Mouse (Mus musculus): ENCODE results near the gene Pex6. TPM values are rescaled to one million over a fixed set of nuclear protein-coding genes. Genes with fewer than 3 reads are reported as not detected.

Pex6 gene
- polyA plus RNA-seq, 1 experiment from 2014 or later = 21.0 TPM

- 45% methylated on average over 1 of the region's 1 CpGs for WGBS
- Histone ChIP-seq H3K9me3 (ENCODE audit: control insufficient read depth, low read length) (no peaks in the 10 kb centered on the region), H3K9ac (ENCODE audit: low read depth, low read length) (no peak overlapping the region), H3K36me3 (ENCODE audit: control insufficient read depth, insufficient read depth, low read length) (peaks cover 28% of the 10 kb centered on the region; the same call in 1 of the 2 replicates), H3K27ac (ENCODE audit: low read depth, low read length) (no peak overlapping the region), H3K27me3 (ENCODE audit: control insufficient read depth, insufficient read depth, low read length) (no peaks in the 10 kb centered on the region), H3K4me2 (replicated peaks; ENCODE audit: low read depth, low read length) (no peak overlapping the region), H3K4me1 (ENCODE audit: control insufficient read depth, insufficient read depth, low read length) (no peaks in the 10 kb centered on the region), H3K4me3 (ENCODE audit: low read length) (no peak overlapping the region)
- ATAC-seq (ENCODE audit: low FRiP score, low TSS enrichment) = no peak
Observed at GRCm38 (mm10) chr17:46694517-46695063, 16.7 kb upstream of the Pex6 start.

- 78% methylated on average over 6 of the region's 6 CpGs for WGBS
- Histone ChIP-seq H3K4me1 (ENCODE audit: control insufficient read depth, insufficient read depth, low read length) (peaks cover 18% of the 10 kb centered on the region), H3K9ac (ENCODE audit: low read depth, low read length) (no peak overlapping the region), H3K9me3 (ENCODE audit: control insufficient read depth, low read length) (no peaks in the 10 kb centered on the region), H3K27ac (ENCODE audit: low read depth, low read length) (no peak overlapping the region), H3K4me2 (replicated peaks; ENCODE audit: low read depth, low read length) (no peak overlapping the region), H3K4me3 (ENCODE audit: low read length) (no peak overlapping the region), H3K36me3 (ENCODE audit: control insufficient read depth, insufficient read depth, low read length) (peaks cover 26% of the 10 kb centered on the region; the same call in 1 of the 2 replicates), H3K27me3 (ENCODE audit: control insufficient read depth, insufficient read depth, low read length) (no peaks in the 10 kb centered on the region)
- no peak for ATAC-seq (ENCODE audit: low FRiP score, low TSS enrichment)
Observed at GRCm38 (mm10) chr17:46698515-46698914, 12.7 kb upstream of the Pex6 start.

- Histone ChIP-seq H3K4me1 (ENCODE audit: control insufficient read depth, insufficient read depth, low read length) (peaks cover 23% of the 10 kb centered on the region), H3K27ac (ENCODE audit: low read depth, low read length) (no peak overlapping the region), H3K36me3 (ENCODE audit: control insufficient read depth, insufficient read depth, low read length) (peaks cover 26% of the 10 kb centered on the region; the same call in 1 of the 2 replicates), H3K9ac (ENCODE audit: low read depth, low read length) (no peak overlapping the region), H3K4me3 (ENCODE audit: low read length) (no peak overlapping the region), H3K27me3 (ENCODE audit: control insufficient read depth, insufficient read depth, low read length) (no peaks in the 10 kb centered on the region), H3K9me3 (ENCODE audit: control insufficient read depth, low read length) (no peaks in the 10 kb centered on the region), H3K4me2 (replicated peaks; ENCODE audit: low read depth, low read length) (no peak overlapping the region)
- 50% methylated on average over 5 of the region's 5 CpGs for WGBS
- no peak for ATAC-seq (ENCODE audit: low FRiP score, low TSS enrichment)
Observed at GRCm38 (mm10) chr17:46699245-46699644, 12.0 kb upstream of the Pex6 start.

GRCm38 (mm10) chr17:46699912-46700311 is 11.4 kb upstream of the Pex6 start:
- H3K9me3 ChIP-seq (ENCODE audit: control insufficient read depth, low read length) = no peaks in the 10 kb centered on the region
- no peaks in the 10 kb centered on the region for H3K27me3 ChIP-seq (ENCODE audit: control insufficient read depth, insufficient read depth, low read length)
- H3K4me1 ChIP-seq (ENCODE audit: control insufficient read depth, insufficient read depth, low read length) = peaks cover 23% of the 10 kb centered on the region
- H3K27ac ChIP-seq (ENCODE audit: low read depth, low read length) = no peak overlapping the region
- ATAC-seq (ENCODE audit: low FRiP score, low TSS enrichment) = no peak
- peaks cover 26% of the 10 kb centered on the region; the same call in 1 of the 2 replicates for H3K36me3 ChIP-seq (ENCODE audit: control insufficient read depth, insufficient read depth, low read length)
- H3K4me3 ChIP-seq (ENCODE audit: low read length) = no peak overlapping the region
- WGBS = 90% methylated on average over 3 of the region's 3 CpGs
- H3K9ac ChIP-seq (ENCODE audit: low read depth, low read length) = no peak overlapping the region
- no peak overlapping the region for H3K4me2 ChIP-seq (replicated peaks; ENCODE audit: low read depth, low read length)

- no peak overlapping the region for H3K27ac ChIP-seq (ENCODE audit: low read depth, low read length)
- 0 out of 2 replicates have a peak overlapping the region, but pooled peaks have one; percentile 25 for H3K9ac ChIP-seq (ENCODE audit: low read depth, low read length)
- peaks cover 21% of the 10 kb centered on the region; the same call in 1 of the 2 replicates for H3K36me3 ChIP-seq (ENCODE audit: control insufficient read depth, insufficient read depth, low read length)
- no peaks in the 10 kb centered on the region for H3K9me3 ChIP-seq (ENCODE audit: control insufficient read depth, low read length)
- no peak for ATAC-seq (ENCODE audit: low FRiP score, low TSS enrichment)
- H3K4me1 ChIP-seq (ENCODE audit: control insufficient read depth, insufficient read depth, low read length) = peaks cover 23% of the 10 kb centered on the region
- WGBS = 80% methylated on average over 12 of the region's 12 CpGs
- H3K4me2 ChIP-seq (replicated peaks; ENCODE audit: low read depth, low read length) = no peak overlapping the region
- H3K27me3 ChIP-seq (ENCODE audit: control insufficient read depth, insufficient read depth, low read length) = no peaks in the 10 kb centered on the region
- H3K4me3 ChIP-seq (ENCODE audit: low read length) = no peak overlapping the region
Observed at GRCm38 (mm10) chr17:46701489-46701888, 9.8 kb upstream of the Pex6 start.

- Histone ChIP-seq H3K4me2 (replicated peaks; ENCODE audit: low read depth, low read length) (no peak overlapping the region; the same call in 1 of the 2 replicates), H3K4me3 (ENCODE audit: low read length) (no peak overlapping the region), H3K27me3 (ENCODE audit: control insufficient read depth, insufficient read depth, low read length) (no peaks in the 10 kb centered on the region), H3K27ac (ENCODE audit: low read depth, low read length) (no peak overlapping the region), H3K9me3 (ENCODE audit: control insufficient read depth, low read length) (no peaks in the 10 kb centered on the region), H3K36me3 (ENCODE audit: control insufficient read depth, insufficient read depth, low read length) (peaks cover 21% of the 10 kb centered on the region; the same call in 1 of the 2 replicates), H3K4me1 (ENCODE audit: control insufficient read depth, insufficient read depth, low read length) (peaks cover 23% of the 10 kb centered on the region), H3K9ac (ENCODE audit: low read depth, low read length) (0 out of 2 replicates have a peak overlapping the region, but pooled peaks have one; percentile 25)
- WGBS = 71% methylated on average over 12 of the region's 12 CpGs
- no peak for ATAC-seq (ENCODE audit: low FRiP score, low TSS enrichment)
Observed at GRCm38 (mm10) chr17:46702100-46702499, 9.2 kb upstream of the Pex6 start.

GRCm38 (mm10) chr17:46702506-46702905 is 8.8 kb upstream of the Pex6 start:
- Histone ChIP-seq H3K27me3 (ENCODE audit: control insufficient read depth, insufficient read depth, low read length) (no peaks in the 10 kb centered on the region), H3K4me2 (replicated peaks; ENCODE audit: low read depth, low read length) (peak overlapping the region; percentile 69; the same call in 1 of the 2 replicates), H3K9ac (ENCODE audit: low read depth, low read length) (peak overlapping the region; percentile 90), H3K4me3 (ENCODE audit: low read length) (no peak overlapping the region), H3K36me3 (ENCODE audit: control insufficient read depth, insufficient read depth, low read length) (peaks cover 21% of the 10 kb centered on the region; the same call in 1 of the 2 replicates), H3K4me1 (ENCODE audit: control insufficient read depth, insufficient read depth, low read length) (peaks cover 23% of the 10 kb centered on the region), H3K27ac (ENCODE audit: low read depth, low read length) (no peak overlapping the region), H3K9me3 (ENCODE audit: control insufficient read depth, low read length) (no peaks in the 10 kb centered on the region)
- WGBS = 76% methylated on average over 5 of the region's 5 CpGs
- no peak for ATAC-seq (ENCODE audit: low FRiP score, low TSS enrichment)

- peaks cover 23% of the 10 kb centered on the region for H3K4me1 ChIP-seq (ENCODE audit: control insufficient read depth, insufficient read depth, low read length)
- peak overlapping the region; percentile 69 for H3K4me2 ChIP-seq (replicated peaks; ENCODE audit: low read depth, low read length)
- H3K9ac ChIP-seq (ENCODE audit: low read depth, low read length) = peak overlapping the region; percentile 90
- H3K27me3 ChIP-seq (ENCODE audit: control insufficient read depth, insufficient read depth, low read length) = no peaks in the 10 kb centered on the region
- H3K27ac ChIP-seq (ENCODE audit: low read depth, low read length) = peak overlapping the region; percentile 94
- H3K4me3 ChIP-seq (ENCODE audit: low read length) = peak overlapping the region; percentile 92
- ATAC-seq (ENCODE audit: low FRiP score, low TSS enrichment) = peak; percentile 86
- 4% methylated on average over 33 of the region's 41 CpGs for WGBS
- peaks cover 8% of the 10 kb centered on the region; the same call in 1 of the 2 replicates for H3K36me3 ChIP-seq (ENCODE audit: control insufficient read depth, insufficient read depth, low read length)
- H3K9me3 ChIP-seq (ENCODE audit: control insufficient read depth, low read length) = no peaks in the 10 kb centered on the region
Observed at GRCm38 (mm10) chr17:46703971-46704886, 7.0 kb upstream of the Pex6 start.
